Mouse (Mus musculus): ENCODE data around the gene Snx12. TPM values are rescaled to one million over a fixed set of nuclear protein-coding genes. Genes with fewer than 3 reads are reported as not detected.
A peak's percentile ranks its signal among the peaks of the same experiment; 100 is the strongest.

Gene Snx12
- 10 to 100 TPM; 72.5 to 90.1 (median 77.3) TPM for total RNA-seq (2022)

- DNase-seq (ENCODE audit: low spot score in 2 of 2) = peak; percentile 83 to 92
Measured at GRCm38 (mm10) chrX:101221834-101222795, at the start of gene Snx12. Gene Snx12, minus strand, starts transcription at chrX:101222563.

DNA sequence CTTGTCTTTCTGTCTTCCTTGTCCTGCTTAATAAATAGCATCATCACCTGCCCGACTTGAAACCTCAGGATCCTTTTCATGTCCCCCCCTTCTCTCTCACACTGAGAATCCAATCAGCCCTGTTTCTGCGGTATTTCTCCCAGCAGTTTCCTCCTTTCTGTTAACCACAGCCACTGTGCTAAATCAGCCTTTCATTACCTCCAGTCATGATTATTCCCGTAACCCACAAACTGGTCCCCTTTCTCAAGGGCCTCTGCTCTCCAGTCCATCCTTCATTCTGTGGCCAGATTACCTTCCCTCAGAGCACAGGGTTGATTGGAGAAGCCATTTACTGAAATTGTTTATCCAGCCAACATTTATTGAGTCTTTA is 46.4 kb upstream of the Snx12 start, which contains the start of gene Gm20489:
Gene Gm20489 (minus strand): TSS at position 269 of the 370 bp plus-strand sequence.
- DNase-seq (ENCODE audit: low spot score in 2 of 2) = no peak

DNA sequence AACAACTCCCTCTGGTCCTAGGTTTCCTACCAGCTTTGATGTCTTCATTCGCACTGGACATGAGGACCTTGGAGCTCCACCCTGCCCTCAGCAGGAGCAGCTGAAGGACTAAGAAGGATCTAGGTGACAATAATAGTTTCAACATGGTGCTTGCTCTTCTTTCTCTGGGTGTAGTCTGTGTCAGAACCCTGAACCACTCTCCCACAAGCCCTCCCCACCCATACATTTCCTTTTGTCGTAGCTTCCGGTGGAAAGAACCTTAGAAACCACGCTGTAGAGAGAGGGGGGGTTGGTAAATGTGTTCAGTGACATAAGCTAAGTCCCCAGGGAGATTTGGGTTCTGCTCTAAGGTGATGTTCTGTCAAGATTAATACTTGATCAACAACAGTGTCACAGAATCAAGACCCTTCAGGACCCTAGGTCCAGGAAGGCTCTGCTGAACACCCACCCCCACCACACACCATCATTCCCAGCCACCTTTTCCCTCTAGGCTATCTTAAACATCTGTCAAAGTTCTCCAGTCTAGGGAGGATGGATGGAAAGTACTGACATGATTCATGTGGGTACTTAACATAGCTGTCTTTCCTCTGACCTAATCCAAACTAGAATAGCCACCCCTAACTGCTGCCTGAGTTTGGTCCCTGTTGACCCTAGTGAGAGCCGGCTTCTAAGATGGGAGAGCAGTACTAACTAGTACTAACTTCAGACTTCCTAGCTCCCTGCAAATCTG is 45.8 kb upstream of the Snx12 start, which contains the start of gene Il2rg:
Gene Il2rg (minus strand): TSS at position 231 of the 730 bp plus-strand sequence.
- DNase-seq (ENCODE audit: low spot score in 2 of 2) = no peak

DNA sequence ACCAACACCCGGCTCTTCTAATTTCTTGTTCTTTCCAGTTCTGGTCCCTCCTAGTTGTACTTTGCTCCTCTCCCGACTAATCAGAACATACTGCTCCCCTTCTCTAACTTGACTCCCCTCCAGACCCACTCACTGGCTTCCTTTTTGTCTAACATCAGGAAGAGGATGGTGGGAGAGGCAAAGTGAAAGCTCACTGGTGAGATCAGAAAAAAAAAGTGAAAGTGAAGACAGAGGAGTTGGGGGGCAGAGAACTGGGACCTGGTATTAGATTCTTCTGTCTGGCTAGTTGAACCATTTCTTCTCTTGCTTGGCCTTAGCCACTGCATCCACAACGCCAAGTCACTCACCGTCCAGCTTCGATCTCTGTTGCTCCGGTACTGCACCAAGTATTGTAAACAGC is 44.3 kb upstream of the Snx12 start:
- DNase-seq (ENCODE audit: low spot score in 2 of 2) = no peak

GRCm38 (mm10) chrX:101263892-101264291 is 41.5 kb upstream of the Snx12 start, which contains the start of gene Gm614:
Gene Gm614, minus strand, starts transcription at chrX:101263992.
- no peak for DNase-seq (ENCODE audit: low spot score in 2 of 2)

DNA sequence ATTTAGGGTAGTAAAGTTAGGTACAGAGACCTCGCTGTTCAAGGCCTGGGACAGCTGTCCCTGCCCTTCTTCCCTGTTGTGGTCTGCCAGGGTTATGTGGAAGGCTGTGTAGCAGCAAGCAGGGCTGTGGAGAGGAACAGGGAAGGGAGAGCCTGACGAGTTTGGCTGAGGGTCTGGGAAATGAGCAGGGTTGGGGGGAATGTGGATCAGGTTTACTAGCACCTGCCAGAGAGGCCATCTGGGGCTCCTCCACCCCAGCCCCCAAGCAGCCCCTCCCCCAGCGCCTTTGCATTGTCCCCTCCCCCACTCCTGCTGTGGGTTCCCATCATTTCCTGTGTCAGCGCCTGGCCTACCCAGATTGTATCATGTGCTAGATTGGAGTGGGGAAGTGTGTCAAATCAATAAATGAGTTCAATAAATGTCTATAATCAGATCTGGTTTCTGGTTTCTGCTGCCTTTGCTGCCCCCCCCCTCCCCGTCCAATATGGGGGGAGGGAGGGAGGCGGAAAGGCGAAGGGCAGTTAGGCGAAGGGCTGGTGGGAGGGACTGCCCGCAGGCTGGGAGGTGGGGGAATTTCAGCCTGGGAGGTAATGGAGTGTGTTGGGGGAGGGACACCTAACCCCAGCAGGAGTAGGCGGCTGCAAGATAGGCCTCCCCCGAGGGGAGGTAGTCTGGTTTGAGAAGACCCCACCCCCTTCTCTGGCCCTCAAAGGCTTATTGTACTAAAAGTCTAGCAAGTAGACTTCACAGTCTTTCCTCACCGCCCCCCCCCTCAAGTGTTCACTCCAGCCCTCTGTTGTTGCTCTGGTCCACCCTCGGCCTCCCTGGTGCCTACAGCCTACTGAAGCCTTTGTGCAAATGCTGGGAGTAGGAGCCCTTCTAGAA is 38.3 kb upstream of the Snx12 start:
- no peak for DNase-seq (ENCODE audit: low spot score in 2 of 2)

DNA sequence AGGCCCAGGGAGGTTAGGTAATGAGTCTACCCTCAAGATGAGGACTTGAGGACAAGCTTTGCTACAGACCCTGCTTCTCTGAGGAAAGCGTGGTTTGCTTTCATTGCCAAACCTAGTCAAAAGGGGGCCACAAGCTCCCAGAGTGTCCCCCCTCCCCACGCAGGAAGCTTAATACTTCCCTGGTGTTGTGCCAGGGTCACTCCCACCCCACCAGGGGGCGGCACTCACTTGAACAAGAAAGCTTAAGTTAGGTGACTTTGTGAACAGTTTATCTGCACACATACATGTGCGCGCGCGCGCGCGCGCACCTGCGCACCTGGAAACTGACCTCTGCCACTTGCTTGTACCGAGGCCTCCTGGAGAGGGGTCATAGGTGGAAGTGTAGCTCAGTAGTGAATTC is 34.2 kb upstream of the Snx12 start:
- DNase-seq (ENCODE audit: low spot score in 2 of 2) = no peak

GRCm38 (mm10) chrX:101254740-101255139 is 32.4 kb upstream of the Snx12 start:
- no peak for DNase-seq (ENCODE audit: low spot score in 2 of 2)

- DNase-seq (ENCODE audit: low spot score in 2 of 2) = peak; percentile 50 to 86
Measured at GRCm38 (mm10) chrX:101253952-101254729, 31.8 kb upstream of the Snx12 start, which contains the start of gene Foxo4. Gene Foxo4, plus strand, starts transcription at chrX:101254528.

GRCm38 (mm10) chrX:101245011-101245410 is 22.6 kb upstream of the Snx12 start:
- DNase-seq (ENCODE audit: low spot score in 2 of 2) = no peak

GRCm38 (mm10) chrX:101222796-101223162 is 416 bp upstream of the Snx12 start:
- DNase-seq (ENCODE audit: low spot score in 2 of 2) = no peak

- DNase-seq (ENCODE audit: low spot score in 2 of 2) = no peak
Measured at GRCm38 (mm10) chrX:101189285-101189684, 33.1 kb downstream of the Snx12 start.

DNA sequence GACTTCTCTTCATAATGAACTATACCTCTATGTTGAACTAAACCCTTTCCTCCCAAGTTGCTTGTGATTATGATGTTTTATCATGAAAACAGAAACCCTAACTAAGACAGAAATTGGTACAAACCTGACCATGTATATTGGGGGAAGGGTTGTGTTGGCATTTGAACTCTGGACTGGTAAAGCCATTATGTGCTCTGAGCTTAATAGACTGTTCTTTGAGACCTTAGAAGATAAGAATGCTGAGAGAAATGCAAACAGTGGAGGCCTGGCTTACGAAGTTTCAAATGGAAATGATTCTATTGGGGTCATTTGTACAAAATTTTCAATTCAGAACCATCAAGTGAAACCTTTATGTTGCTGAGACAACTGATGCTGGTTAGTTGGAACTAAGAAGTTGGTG is 34.7 kb downstream of the Snx12 start:
- DNase-seq (ENCODE audit: low spot score in 2 of 2) = no peak

- DNase-seq (ENCODE audit: low spot score in 2 of 2) = no peak
Measured at GRCm38 (mm10) chrX:101173388-101173787, 49.0 kb downstream of the Snx12 start.

DNA sequence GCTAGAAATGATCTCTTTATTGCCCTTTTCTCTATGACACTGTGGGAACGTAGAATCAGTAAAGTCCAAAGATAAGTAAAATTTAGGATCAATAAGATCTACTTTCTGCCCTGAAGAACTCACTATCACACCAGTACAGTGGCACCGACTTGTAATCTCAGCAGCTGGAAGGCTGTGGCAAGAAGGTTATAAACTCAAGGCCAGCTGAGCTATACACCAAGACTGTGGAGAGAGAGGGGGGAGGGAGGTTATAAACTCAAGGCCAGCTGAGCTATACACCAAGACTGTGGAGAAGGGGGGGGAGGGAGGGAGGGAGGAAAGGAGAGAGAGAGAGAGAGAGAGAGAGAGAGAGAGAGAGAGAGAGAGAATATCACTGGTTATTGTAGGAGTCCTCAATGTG is 53.9 kb downstream of the Snx12 start:
- no peak for DNase-seq (ENCODE audit: low spot score in 2 of 2)

GRCm38 (mm10) chrX:101163739-101164138 is 58.6 kb downstream of the Snx12 start:
- DNase-seq (ENCODE audit: low spot score in 2 of 2) = no peak

DNA sequence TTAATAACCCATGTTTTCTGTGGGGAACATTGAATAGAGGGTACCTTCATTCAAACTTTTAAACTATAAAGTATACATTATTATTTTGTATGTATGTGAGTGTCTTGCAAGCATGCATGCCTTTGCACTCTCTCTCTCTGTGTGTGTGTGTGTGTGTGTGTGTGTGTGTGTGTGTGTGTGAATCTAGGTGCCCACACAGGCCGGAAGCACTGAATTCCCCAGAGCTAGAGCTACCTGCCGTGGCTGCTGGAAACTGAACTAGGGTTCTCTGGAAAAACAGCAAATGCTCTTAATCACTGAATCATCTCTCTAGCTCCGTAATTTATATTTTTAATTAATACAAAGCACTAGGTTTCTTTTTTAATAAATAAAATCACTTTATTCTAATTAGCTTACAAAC is 59.1 kb downstream of the Snx12 start:
- DNase-seq (ENCODE audit: low spot score in 2 of 2) = no peak

DNA sequence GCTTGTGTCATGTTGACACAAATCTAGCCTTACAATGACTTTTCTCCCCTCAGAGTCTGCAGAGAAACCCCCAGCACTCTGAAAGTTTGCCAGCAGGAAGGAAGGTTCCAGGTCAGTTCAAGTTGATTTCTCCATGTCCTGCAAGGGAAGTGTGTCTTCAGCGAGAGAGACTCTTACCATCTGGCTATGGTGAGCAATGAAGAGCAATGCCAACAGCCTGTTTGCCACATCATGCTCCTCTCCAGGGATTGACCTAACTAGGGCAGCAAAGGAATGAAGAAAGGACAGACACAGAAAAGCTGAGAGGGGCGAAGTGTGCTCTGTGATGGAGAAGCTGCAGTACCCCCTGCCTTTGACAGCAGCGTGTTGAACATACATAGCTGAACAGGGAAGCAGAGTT is 59.8 kb downstream of the Snx12 start:
- no peak for DNase-seq (ENCODE audit: low spot score in 2 of 2)

DNA sequence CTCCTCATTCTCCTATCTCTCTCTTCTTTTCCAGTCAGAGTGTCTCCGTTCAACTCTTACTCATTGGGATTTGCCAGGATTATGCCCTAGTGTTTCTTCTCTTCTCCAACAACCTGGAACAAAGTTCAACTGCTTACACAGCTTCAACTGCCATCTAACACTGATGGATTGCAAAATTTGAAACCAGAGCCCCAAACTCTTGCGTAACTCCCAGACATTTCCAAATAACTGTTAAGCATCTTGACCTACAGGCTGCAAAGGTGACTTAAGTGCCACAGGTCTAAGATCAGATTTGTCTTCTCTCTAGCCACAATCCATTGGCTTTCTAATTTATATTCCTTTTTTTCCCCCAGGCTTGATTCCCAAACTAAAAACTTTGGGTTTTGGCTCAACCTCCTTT is 64.9 kb downstream of the Snx12 start:
- DNase-seq (ENCODE audit: low spot score in 2 of 2) = no peak

- DNase-seq (ENCODE audit: low spot score in 2 of 2) = no peak
Measured at GRCm38 (mm10) chrX:101156369-101156768, 66.0 kb downstream of the Snx12 start.

Measured in left cerebral cortex, adult 8-10 months (tissue).